Mouse (Mus musculus): ENCODE results near the gene Ulk2. TPM values are rescaled to one million over a fixed set of nuclear protein-coding genes. Genes with fewer than 3 reads are reported as not detected.

Gene Ulk2
- polyA plus RNA-seq, 1 experiment, result 45.4 TPM

GRCm38 (mm10) chr11:61751612-61752011 lies 103.3 kb downstream of the Ulk2 start:
- Histone ChIP-seq H3K4me1 (ENCODE audit: control insufficient read depth, insufficient read depth, low read length) (no peaks in the 10 kb centered on the region), H3K27ac (ENCODE audit: insufficient read depth, low read length) (no peak overlapping the region), H3K4me3 (replicated peaks; ENCODE audit: insufficient read depth, low read depth, low read length) (no peak overlapping the region), H3K27me3 (ENCODE audit: control insufficient read depth, insufficient read depth, low read length) (no peaks in the 10 kb centered on the region)
- 70% methylated on average over 5 of the region's 5 CpGs for WGBS
- DNase-seq, result no peak
- peak; percentile 40; the same call in 1 of the 2 replicates for TF ChIP-seq CTCF (IDR thresholded peaks at IDR 0.05; ENCODE audit: borderline replicate concordance, insufficient read depth, low read depth, low read length)
- no peak for TF ChIP-seq POLR2A (IDR thresholded peaks at IDR 0.05; ENCODE audit: borderline replicate concordance, insufficient read depth, low read length)

GRCm38 (mm10) chr11:61747161-61747560 lies 107.7 kb downstream of the Ulk2 start:
- Histone ChIP-seq H3K4me3 (replicated peaks; ENCODE audit: insufficient read depth, low read depth, low read length) (no peak overlapping the region), H3K27me3 (ENCODE audit: control insufficient read depth, insufficient read depth, low read length) (no peaks in the 10 kb centered on the region), H3K4me1 (ENCODE audit: control insufficient read depth, insufficient read depth, low read length) (no peaks in the 10 kb centered on the region), H3K27ac (ENCODE audit: insufficient read depth, low read length) (no peak overlapping the region)
- WGBS, result 43% methylated on average over 3 of the region's 3 CpGs
- DNase-seq, result no peak
- TF ChIP-seq CTCF (IDR thresholded peaks at IDR 0.05; ENCODE audit: borderline replicate concordance, insufficient read depth, low read depth, low read length) (no peak), POLR2A (IDR thresholded peaks at IDR 0.05; ENCODE audit: borderline replicate concordance, insufficient read depth, low read length) (no peak)

GRCm38 (mm10) chr11:61745781-61746180 lies 109.1 kb downstream of the Ulk2 start:
- Histone ChIP-seq H3K4me1 (ENCODE audit: control insufficient read depth, insufficient read depth, low read length) (no peaks in the 10 kb centered on the region), H3K27ac (ENCODE audit: insufficient read depth, low read length) (no peak overlapping the region), H3K4me3 (replicated peaks; ENCODE audit: insufficient read depth, low read depth, low read length) (no peak overlapping the region), H3K27me3 (ENCODE audit: control insufficient read depth, insufficient read depth, low read length) (no peaks in the 10 kb centered on the region)
- WGBS, result 95% methylated on average over 9 of the region's 9 CpGs
- no peak for TF ChIP-seq POLR2A (IDR thresholded peaks at IDR 0.05; ENCODE audit: borderline replicate concordance, insufficient read depth, low read length)
- TF ChIP-seq CTCF (IDR thresholded peaks at IDR 0.05; ENCODE audit: borderline replicate concordance, insufficient read depth, low read depth, low read length), result no peak
- DNase-seq, result no peak

GRCm38 (mm10) chr11:61744460-61744859 lies 110.4 kb downstream of the Ulk2 start:
- 68% methylated on average over 3 of the region's 3 CpGs for WGBS
- Histone ChIP-seq H3K4me1 (ENCODE audit: control insufficient read depth, insufficient read depth, low read length) (no peaks in the 10 kb centered on the region), H3K27me3 (ENCODE audit: control insufficient read depth, insufficient read depth, low read length) (no peaks in the 10 kb centered on the region), H3K27ac (ENCODE audit: insufficient read depth, low read length) (no peak overlapping the region), H3K4me3 (replicated peaks; ENCODE audit: insufficient read depth, low read depth, low read length) (no peak overlapping the region)
- TF ChIP-seq CTCF (IDR thresholded peaks at IDR 0.05; ENCODE audit: borderline replicate concordance, insufficient read depth, low read depth, low read length) (0 out of 2 replicates have a peak, but pooled peaks have one; percentile 6), POLR2A (IDR thresholded peaks at IDR 0.05; ENCODE audit: borderline replicate concordance, insufficient read depth, low read length) (no peak)
- DNase-seq, result no peak

GRCm38 (mm10) chr11:61743768-61744167 lies 111.1 kb downstream of the Ulk2 start:
- 58% methylated on average over 3 of the region's 3 CpGs for WGBS
- Histone ChIP-seq H3K4me1 (ENCODE audit: control insufficient read depth, insufficient read depth, low read length) (no peaks in the 10 kb centered on the region), H3K27me3 (ENCODE audit: control insufficient read depth, insufficient read depth, low read length) (no peaks in the 10 kb centered on the region), H3K27ac (ENCODE audit: insufficient read depth, low read length) (no peak overlapping the region), H3K4me3 (replicated peaks; ENCODE audit: insufficient read depth, low read depth, low read length) (no peak overlapping the region)
- TF ChIP-seq POLR2A (IDR thresholded peaks at IDR 0.05; ENCODE audit: borderline replicate concordance, insufficient read depth, low read length) (no peak), CTCF (IDR thresholded peaks at IDR 0.05; ENCODE audit: borderline replicate concordance, insufficient read depth, low read depth, low read length) (no peak)
- DNase-seq, result no peak

GRCm38 (mm10) chr11:61740500-61740899 lies 114.4 kb downstream of the Ulk2 start:
- no peaks in the 10 kb centered on the region for H3K27me3 ChIP-seq (ENCODE audit: control insufficient read depth, insufficient read depth, low read length)
- TF ChIP-seq POLR2A (IDR thresholded peaks at IDR 0.05; ENCODE audit: borderline replicate concordance, insufficient read depth, low read length) (no peak), CTCF (IDR thresholded peaks at IDR 0.05; ENCODE audit: borderline replicate concordance, insufficient read depth, low read depth, low read length) (no peak)
- no peak overlapping the region for H3K4me3 ChIP-seq (replicated peaks; ENCODE audit: insufficient read depth, low read depth, low read length)
- WGBS, result 98% methylated on average over 1 of the region's 1 CpGs
- no peak overlapping the region for H3K27ac ChIP-seq (ENCODE audit: insufficient read depth, low read length)
- H3K4me1 ChIP-seq (ENCODE audit: control insufficient read depth, insufficient read depth, low read length), result no peaks in the 10 kb centered on the region
- DNase-seq, result no peak

GRCm38 (mm10) chr11:61737290-61737689 lies 117.6 kb downstream of the Ulk2 start:
- no peak for DNase-seq
- WGBS, result 96% methylated on average over 1 of the region's 1 CpGs
- Histone ChIP-seq H3K27me3 (ENCODE audit: control insufficient read depth, insufficient read depth, low read length) (no peaks in the 10 kb centered on the region), H3K4me3 (replicated peaks; ENCODE audit: insufficient read depth, low read depth, low read length) (no peak overlapping the region), H3K27ac (ENCODE audit: insufficient read depth, low read length) (no peak overlapping the region), H3K4me1 (ENCODE audit: control insufficient read depth, insufficient read depth, low read length) (no peaks in the 10 kb centered on the region)
- TF ChIP-seq POLR2A (IDR thresholded peaks at IDR 0.05; ENCODE audit: borderline replicate concordance, insufficient read depth, low read length), result no peak
- TF ChIP-seq CTCF (IDR thresholded peaks at IDR 0.05; ENCODE audit: borderline replicate concordance, insufficient read depth, low read depth, low read length), result no peak

GRCm38 (mm10) chr11:61732672-61733071 lies 122.2 kb downstream of the Ulk2 start:
- Histone ChIP-seq H3K4me3 (replicated peaks; ENCODE audit: insufficient read depth, low read depth, low read length) (no peak overlapping the region), H3K27me3 (ENCODE audit: control insufficient read depth, insufficient read depth, low read length) (no peaks in the 10 kb centered on the region), H3K4me1 (ENCODE audit: control insufficient read depth, insufficient read depth, low read length) (no peaks in the 10 kb centered on the region), H3K27ac (ENCODE audit: insufficient read depth, low read length) (no peak overlapping the region)
- 89% methylated on average over 7 of the region's 7 CpGs for WGBS
- DNase-seq, result no peak
- TF ChIP-seq CTCF (IDR thresholded peaks at IDR 0.05; ENCODE audit: borderline replicate concordance, insufficient read depth, low read depth, low read length), result no peak
- TF ChIP-seq POLR2A (IDR thresholded peaks at IDR 0.05; ENCODE audit: borderline replicate concordance, insufficient read depth, low read length), result no peak

Measured in cerebellum, adult 2 months (tissue).